Mouse (Mus musculus): Measurements from ENCODE around the gene Gk2. TPM values are rescaled to one million over a fixed set of nuclear protein-coding genes. Genes with fewer than 3 reads are reported as not detected.

Gk2 gene
- total RNA-seq (2015; ENCODE audit: low replicate concordance) = not detected in 2 replicates
- total RNA-seq (2017; ENCODE audit: low replicate concordance) = not detected in 2 replicates

- no peak for ATAC-seq (replicated peaks; ENCODE audit: low FRiP score, poor library complexity, severe bottlenecking)
Measured at GRCm38 (mm10) chr5:97456816-97457215, at the start of gene Gk2. Gk2 (minus strand) TSS chr5:97457021.

- ATAC-seq (replicated peaks; ENCODE audit: low FRiP score, poor library complexity, severe bottlenecking) = no peak
Measured at GRCm38 (mm10) chr5:97498041-97498440, 41.2 kb upstream of the Gk2 start.

GRCm38 (mm10) chr5:97495488-97496092, 38.8 kb upstream of the Gk2 start:
- ATAC-seq (replicated peaks; ENCODE audit: low FRiP score, poor library complexity, severe bottlenecking) = no peak

GRCm38 (mm10) chr5:97493421-97493820, 36.6 kb upstream of the Gk2 start:
- no peak for ATAC-seq (replicated peaks; ENCODE audit: low FRiP score, poor library complexity, severe bottlenecking)

GRCm38 (mm10) chr5:97486141-97486540, 29.3 kb upstream of the Gk2 start:
- no peak for ATAC-seq (replicated peaks; ENCODE audit: low FRiP score, poor library complexity, severe bottlenecking)

GRCm38 (mm10) chr5:97479991-97480390, 23.2 kb upstream of the Gk2 start:
- ATAC-seq (replicated peaks; ENCODE audit: low FRiP score, poor library complexity, severe bottlenecking) = no peak

- ATAC-seq (replicated peaks; ENCODE audit: low FRiP score, poor library complexity, severe bottlenecking) = no peak
Measured at GRCm38 (mm10) chr5:97467246-97467645, 10.4 kb upstream of the Gk2 start.

- ATAC-seq (replicated peaks; ENCODE audit: low FRiP score, poor library complexity, severe bottlenecking) = no peak
Measured at GRCm38 (mm10) chr5:97466430-97467158, 9.8 kb upstream of the Gk2 start.

GRCm38 (mm10) chr5:97465956-97466355, 9.1 kb upstream of the Gk2 start:
- ATAC-seq (replicated peaks; ENCODE audit: low FRiP score, poor library complexity, severe bottlenecking) = no peak

- no peak for ATAC-seq (replicated peaks; ENCODE audit: low FRiP score, poor library complexity, severe bottlenecking)
Measured at GRCm38 (mm10) chr5:97462856-97463255, 6.0 kb upstream of the Gk2 start.

- ATAC-seq (replicated peaks; ENCODE audit: low FRiP score, poor library complexity, severe bottlenecking) = no peak
Measured at GRCm38 (mm10) chr5:97451451-97451850, 5.4 kb downstream of the Gk2 start.

- no peak for ATAC-seq (replicated peaks; ENCODE audit: low FRiP score, poor library complexity, severe bottlenecking)
Measured at GRCm38 (mm10) chr5:97444191-97444590, 12.6 kb downstream of the Gk2 start.

GRCm38 (mm10) chr5:97432512-97432911, 24.3 kb downstream of the Gk2 start:
- no peak for ATAC-seq (replicated peaks; ENCODE audit: low FRiP score, poor library complexity, severe bottlenecking)

GRCm38 (mm10) chr5:97429976-97430375, 26.8 kb downstream of the Gk2 start:
- ATAC-seq (replicated peaks; ENCODE audit: low FRiP score, poor library complexity, severe bottlenecking) = no peak

GRCm38 (mm10) chr5:97421669-97422068, 35.2 kb downstream of the Gk2 start:
- no peak for ATAC-seq (replicated peaks; ENCODE audit: low FRiP score, poor library complexity, severe bottlenecking)

- no peak for ATAC-seq (replicated peaks; ENCODE audit: low FRiP score, poor library complexity, severe bottlenecking)
Measured at GRCm38 (mm10) chr5:97417185-97417584, 39.6 kb downstream of the Gk2 start.

- no peak for ATAC-seq (replicated peaks; ENCODE audit: low FRiP score, poor library complexity, severe bottlenecking)
Measured at GRCm38 (mm10) chr5:97415837-97416236, 41.0 kb downstream of the Gk2 start.

- no peak for ATAC-seq (replicated peaks; ENCODE audit: low FRiP score, poor library complexity, severe bottlenecking)
Measured at GRCm38 (mm10) chr5:97413716-97414115, 43.1 kb downstream of the Gk2 start.

- ATAC-seq (replicated peaks; ENCODE audit: low FRiP score, poor library complexity, severe bottlenecking) = no peak
Measured at GRCm38 (mm10) chr5:97410190-97410589, 46.6 kb downstream of the Gk2 start.

GRCm38 (mm10) chr5:97409234-97409704, 47.6 kb downstream of the Gk2 start:
- ATAC-seq (replicated peaks; ENCODE audit: low FRiP score, poor library complexity, severe bottlenecking) = no peak
